Mouse (Mus musculus): ENCODE data around the gene Samd1. TPM values are rescaled to one million over a fixed set of nuclear protein-coding genes. Genes with fewer than 3 reads are reported as not detected.
A peak's percentile ranks its signal among the peaks of the same experiment; 100 is the strongest.

Samd1 gene
- total and polyA plus RNA-seq, 2 experiments from 2014 or later = 5.7 to 96.8 TPM

DNA sequence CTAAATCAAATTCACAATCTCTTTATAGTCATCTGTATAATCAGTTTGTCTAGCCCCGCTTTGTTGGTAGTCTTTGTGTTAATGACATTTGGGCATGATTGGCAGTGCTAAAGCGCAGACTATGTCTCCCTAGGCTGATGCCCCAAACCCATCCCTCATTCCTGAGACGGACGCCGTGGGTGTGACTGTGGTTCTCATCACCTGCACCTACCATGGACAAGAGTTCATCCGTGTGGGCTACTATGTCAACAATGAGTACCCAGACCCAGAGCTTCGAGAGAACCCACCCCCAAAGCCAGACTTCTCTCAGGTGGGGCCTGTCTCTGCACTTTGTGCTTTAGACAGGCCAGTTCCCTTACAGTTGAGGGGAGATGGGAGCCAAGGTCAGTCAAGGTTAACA is 29.8 kb upstream of the Samd1 start:
- no peak for ATAC-seq
- no peak overlapping the region for H3K4me2 ChIP-seq (ENCODE audit: low read depth, low read length)
- no peaks in the 10 kb centered on the region for H3K9me3 ChIP-seq (ENCODE audit: low read length)
- 94% methylated on average over 7 of the region's 7 CpGs for WGBS
- H3K4me1 ChIP-seq (ENCODE audit: insufficient read depth, low read length) = peaks cover 5% of the 10 kb centered on the region; the same call in 1 of the 2 replicates
- H3K27me3 ChIP-seq (ENCODE audit: insufficient read depth, low read length) = no peaks in the 10 kb centered on the region
- no peak overlapping the region for H3K27ac ChIP-seq
- no peak overlapping the region for H3K4me3 ChIP-seq (ENCODE audit: low read length)
- H3K9ac ChIP-seq (replicated peaks; ENCODE audit: low read length) = no peak overlapping the region
- no peak for DNase-seq (ENCODE audit: low spot score)
- TF ChIP-seq CTCF (IDR thresholded peaks at IDR 0.05; ENCODE audit: low read depth) = no peak
- H3K36me3 ChIP-seq (ENCODE audit: insufficient read depth, low read length) = 0 out of 2 replicates have a peak, but pooled peaks cover 2% of the 10 kb centered on the region

DNA sequence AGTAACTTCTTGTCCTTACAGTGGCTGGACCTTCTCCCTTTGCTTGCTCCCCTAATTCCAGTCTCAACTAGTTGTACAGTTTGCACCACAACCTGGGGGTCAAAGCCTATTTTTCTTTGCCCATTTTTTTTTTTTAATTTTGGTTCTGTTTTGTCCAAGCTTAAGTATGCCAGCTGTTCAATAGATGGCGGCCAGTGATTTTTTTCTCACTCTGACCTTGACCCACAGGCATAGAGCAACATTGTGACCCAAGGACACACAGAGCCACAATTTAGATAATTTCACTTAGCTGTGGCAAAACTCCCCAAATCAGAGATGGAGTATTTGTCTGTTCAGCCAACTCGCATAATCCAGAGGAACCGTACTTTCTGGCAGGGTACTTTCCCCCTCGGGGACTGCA is 26.4 kb upstream of the Samd1 start:
- no peak for DNase-seq (ENCODE audit: low spot score)
- no peaks in the 10 kb centered on the region for H3K36me3 ChIP-seq (ENCODE audit: insufficient read depth, low read length)
- no peak overlapping the region for H3K4me3 ChIP-seq (ENCODE audit: low read length)
- no peak for TF ChIP-seq CTCF (IDR thresholded peaks at IDR 0.05; ENCODE audit: low read depth)
- H3K27me3 ChIP-seq (ENCODE audit: insufficient read depth, low read length) = no peaks in the 10 kb centered on the region
- H3K4me1 ChIP-seq (ENCODE audit: insufficient read depth, low read length) = peaks cover 18% of the 10 kb centered on the region; the same call in 1 of the 2 replicates
- H3K9ac ChIP-seq (replicated peaks; ENCODE audit: low read length) = no peak overlapping the region
- no peaks in the 10 kb centered on the region for H3K9me3 ChIP-seq (ENCODE audit: low read length)
- no peak for ATAC-seq
- no peak overlapping the region for H3K4me2 ChIP-seq (ENCODE audit: low read depth, low read length)
- 89% methylated on average over 4 of the region's 4 CpGs for WGBS
- H3K27ac ChIP-seq = no peak overlapping the region

DNA sequence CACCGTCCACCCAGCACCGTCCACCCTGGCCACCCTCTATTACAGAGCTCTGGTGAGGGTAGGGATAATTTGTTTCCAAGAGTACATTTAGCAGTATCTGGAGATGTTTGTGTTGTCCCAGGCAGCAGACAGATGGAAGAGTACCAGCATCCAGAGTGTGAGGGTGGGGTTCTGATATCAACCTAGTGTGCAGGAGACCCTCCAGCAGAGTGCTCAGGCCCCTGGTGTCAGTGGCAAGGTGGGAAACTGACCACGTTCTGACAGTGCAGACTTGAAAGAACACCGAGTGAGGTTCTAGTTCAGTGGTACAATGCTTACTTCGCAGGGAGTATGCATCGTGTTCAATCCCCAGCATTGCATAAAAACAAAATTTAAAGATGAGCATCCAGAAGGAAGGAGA is 25.8 kb upstream of the Samd1 start:
- DNase-seq (ENCODE audit: low spot score) = no peak
- H3K4me3 ChIP-seq (ENCODE audit: low read length) = peak overlapping the region; percentile 92
- H3K27me3 ChIP-seq (ENCODE audit: insufficient read depth, low read length) = no peaks in the 10 kb centered on the region
- peak overlapping the region; percentile 95 for H3K9ac ChIP-seq (replicated peaks; ENCODE audit: low read length)
- no peaks in the 10 kb centered on the region for H3K36me3 ChIP-seq (ENCODE audit: insufficient read depth, low read length)
- peak overlapping the region; percentile 88; the same call in 1 of the 2 replicates for H3K27ac ChIP-seq
- H3K9me3 ChIP-seq (ENCODE audit: low read length) = no peaks in the 10 kb centered on the region
- H3K4me2 ChIP-seq (ENCODE audit: low read depth, low read length) = peak overlapping the region; percentile 89
- no peak for TF ChIP-seq CTCF (IDR thresholded peaks at IDR 0.05; ENCODE audit: low read depth)
- H3K4me1 ChIP-seq (ENCODE audit: insufficient read depth, low read length) = peaks cover 18% of the 10 kb centered on the region; the same call in 1 of the 2 replicates
- WGBS = 69% methylated on average over 6 of the region's 6 CpGs
- ATAC-seq = no peak

DNA sequence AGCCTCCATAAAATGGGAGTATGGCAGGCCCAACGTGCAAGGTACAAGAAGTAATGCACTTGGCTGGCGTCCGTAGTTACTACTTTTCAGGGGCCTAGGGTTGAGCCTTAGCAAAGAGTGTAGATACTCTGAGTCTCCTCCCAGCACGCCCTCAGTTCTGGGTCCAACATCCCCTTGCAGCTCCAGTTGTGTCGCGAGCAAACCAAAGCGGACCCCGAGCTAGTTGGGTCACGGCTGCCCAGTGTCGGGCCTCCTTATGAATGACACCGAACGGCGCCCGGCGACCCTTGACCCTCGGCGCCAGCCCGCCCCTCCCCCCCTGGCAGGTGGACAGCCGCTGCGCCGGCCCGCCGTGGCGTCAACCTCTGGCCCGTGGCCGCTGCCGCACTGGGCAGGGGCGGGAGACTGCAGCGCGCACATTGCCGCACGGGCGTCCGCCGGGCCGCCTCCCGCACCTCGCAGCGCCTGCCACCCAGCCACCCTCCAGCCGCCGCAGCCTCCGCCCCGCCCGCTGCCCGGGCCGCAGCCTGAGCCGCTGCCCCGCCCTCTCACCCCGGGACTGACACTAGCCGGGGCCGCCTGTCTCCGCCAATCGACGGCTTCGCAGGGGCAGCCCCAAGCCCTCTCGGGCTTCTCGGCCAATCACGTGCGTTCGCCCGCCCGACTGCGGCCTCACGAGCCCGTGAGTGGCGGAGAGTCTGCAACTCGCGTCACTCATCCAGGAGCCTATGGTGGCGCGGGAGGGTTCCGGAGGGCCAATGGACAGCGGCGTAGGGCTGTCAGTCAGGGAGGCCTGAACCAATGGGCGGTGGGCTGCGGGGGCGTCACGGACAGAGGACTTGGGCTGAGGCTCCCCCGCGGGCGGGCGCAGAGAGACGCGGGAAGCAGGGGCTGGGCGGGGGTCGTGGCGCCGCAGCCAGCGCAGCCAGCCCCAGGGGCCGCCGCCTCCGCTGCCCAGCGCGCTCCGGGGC is 25.0 kb upstream of the Samd1 start, which contains the start of gene Prkaca:
Gene Prkaca (plus strand): TSS at position 844 of the 971 bp plus-strand sequence.
- under 1% methylated on average over 84 of the region's 94 CpGs for WGBS
- no peaks in the 10 kb centered on the region for H3K9me3 ChIP-seq (ENCODE audit: low read length)
- TF ChIP-seq CTCF (IDR thresholded peaks at IDR 0.05; ENCODE audit: low read depth) = no peak
- peak within 1 kb of the TSS; percentile 90 for H3K27ac ChIP-seq
- H3K9ac ChIP-seq (replicated peaks; ENCODE audit: low read length) = peak within 1 kb of the TSS; percentile 95
- H3K36me3 ChIP-seq (ENCODE audit: insufficient read depth, low read length) = no peaks in the 10 kb centered on the region
- no peaks in the 10 kb centered on the region for H3K27me3 ChIP-seq (ENCODE audit: insufficient read depth, low read length)
- H3K4me1 ChIP-seq (ENCODE audit: insufficient read depth, low read length) = peaks cover 21% of the 10 kb centered on the region
- peak; percentile 99 for ATAC-seq
- peak within 1 kb of the TSS; percentile 92 for H3K4me3 ChIP-seq (ENCODE audit: low read length)
- H3K4me2 ChIP-seq (ENCODE audit: low read depth, low read length) = peak within 1 kb of the TSS; percentile 93
- DNase-seq (ENCODE audit: low spot score) = peak; percentile 99

DNA sequence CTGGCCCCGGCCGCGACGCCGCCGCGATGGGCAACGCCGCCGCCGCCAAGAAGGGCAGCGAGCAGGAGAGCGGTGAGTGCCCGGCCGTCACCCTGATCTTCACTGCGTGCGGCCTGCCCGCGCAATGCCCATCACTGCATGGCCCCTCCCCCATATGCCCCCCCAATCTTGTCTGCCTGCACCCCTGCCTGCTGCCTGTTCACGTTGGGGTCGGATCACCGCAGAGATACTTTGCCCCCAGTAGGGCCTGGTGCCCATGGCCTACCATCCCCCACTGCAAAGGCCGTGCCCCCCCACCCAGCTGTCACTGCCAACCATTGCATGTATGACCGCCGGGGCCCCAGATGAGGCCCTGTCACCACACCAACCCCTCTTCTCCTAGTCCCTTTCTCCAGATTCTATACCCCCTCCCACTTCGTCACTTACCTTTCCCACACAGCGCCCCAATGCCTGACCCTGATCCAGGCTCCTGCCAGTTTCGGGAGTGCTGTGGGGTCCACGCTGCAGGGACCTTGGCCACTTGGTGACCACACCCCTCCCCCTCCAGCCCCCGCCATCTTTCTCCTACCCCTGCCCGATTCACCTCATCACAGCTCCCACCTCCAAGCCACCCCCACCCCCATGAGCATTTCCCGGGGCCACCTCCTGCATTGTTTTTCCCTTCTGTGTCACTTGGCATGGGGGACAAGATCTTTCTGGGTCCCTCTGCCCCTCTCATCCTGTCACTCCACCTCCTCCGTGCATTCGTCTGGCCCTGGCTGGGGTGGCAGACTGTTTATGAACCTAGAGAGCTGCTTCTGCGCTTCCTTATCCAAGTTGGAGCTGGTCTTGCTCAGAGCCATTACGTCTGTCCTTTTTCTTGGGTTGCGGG is 24.1 kb upstream of the Samd1 start:
- no peaks in the 10 kb centered on the region for H3K9me3 ChIP-seq (ENCODE audit: low read length)
- H3K4me1 ChIP-seq (ENCODE audit: insufficient read depth, low read length) = peaks cover 24% of the 10 kb centered on the region
- no peak for TF ChIP-seq CTCF (IDR thresholded peaks at IDR 0.05; ENCODE audit: low read depth)
- H3K27ac ChIP-seq = peak overlapping the region; percentile 90
- DNase-seq (ENCODE audit: low spot score) (peak; percentile 45), ATAC-seq (peak; percentile 27)
- no peaks in the 10 kb centered on the region for H3K27me3 ChIP-seq (ENCODE audit: insufficient read depth, low read length)
- WGBS = 4% methylated on average over 32 of the region's 37 CpGs
- H3K4me2 ChIP-seq (ENCODE audit: low read depth, low read length) = peak overlapping the region; percentile 93
- no peaks in the 10 kb centered on the region for H3K36me3 ChIP-seq (ENCODE audit: insufficient read depth, low read length)
- H3K4me3 ChIP-seq (ENCODE audit: low read length) = peak overlapping the region; percentile 92
- peak overlapping the region; percentile 95 for H3K9ac ChIP-seq (replicated peaks; ENCODE audit: low read length)

DNA sequence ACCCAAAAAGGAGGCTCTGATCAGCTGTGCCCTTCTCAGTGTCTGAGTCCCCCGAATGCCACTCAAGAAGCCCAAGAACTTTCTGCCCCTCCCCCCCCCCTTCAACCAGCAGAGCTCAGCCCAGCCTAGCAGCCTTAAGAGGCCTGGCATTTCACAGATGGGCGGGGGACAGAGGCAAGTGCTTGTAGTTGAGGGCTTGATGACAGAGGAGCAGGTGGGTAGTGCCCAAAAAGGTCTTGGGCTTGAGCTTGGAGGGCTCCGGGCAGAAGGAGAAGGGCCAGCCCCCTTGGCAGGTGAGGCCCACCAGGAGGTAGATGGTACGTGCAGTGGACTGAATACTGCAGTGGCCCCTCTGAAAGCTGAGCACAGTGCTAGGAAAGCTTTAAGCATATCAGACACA is 23.0 kb upstream of the Samd1 start:
- no peak for DNase-seq (ENCODE audit: low spot score)
- H3K4me1 ChIP-seq (ENCODE audit: insufficient read depth, low read length) = peaks cover 24% of the 10 kb centered on the region
- peak overlapping the region; percentile 93 for H3K4me2 ChIP-seq (ENCODE audit: low read depth, low read length)
- H3K9ac ChIP-seq (replicated peaks; ENCODE audit: low read length) = peak overlapping the region; percentile 95; the same call in 1 of the 2 replicates
- 81% methylated on average over 4 of the region's 4 CpGs for WGBS
- no peaks in the 10 kb centered on the region for H3K9me3 ChIP-seq (ENCODE audit: low read length)
- peak overlapping the region; percentile 92; the same call in 1 of the 2 replicates for H3K4me3 ChIP-seq (ENCODE audit: low read length)
- TF ChIP-seq CTCF (IDR thresholded peaks at IDR 0.05; ENCODE audit: low read depth) = no peak
- H3K36me3 ChIP-seq (ENCODE audit: insufficient read depth, low read length) = no peaks in the 10 kb centered on the region
- ATAC-seq = no peak
- no peak overlapping the region for H3K27ac ChIP-seq
- no peaks in the 10 kb centered on the region for H3K27me3 ChIP-seq (ENCODE audit: insufficient read depth, low read length)
